Mouse (Mus musculus): ENCODE data around the gene Gorasp1. TPM values are rescaled to one million over a fixed set of nuclear protein-coding genes. Genes with fewer than 3 reads are reported as not detected.

Gorasp1 gene
- polyA plus RNA-seq, 1 experiment, result 17.8 TPM

GRCm38 (mm10) chr9:119889446-119889845 is 47.9 kb downstream of the Gorasp1 start:
- DNase-seq, result no peak
- Histone ChIP-seq H3K27me3 (replicated peaks; ENCODE audit: control insufficient read depth, insufficient read depth, low read length) (no peaks in the 10 kb centered on the region), H3K27ac (ENCODE audit: insufficient read depth, low read depth, low read length) (no peak overlapping the region), H3K36me3 (ENCODE audit: control insufficient read depth, insufficient read depth, low read length) (no peaks in the 10 kb centered on the region), H3K4me3 (ENCODE audit: insufficient read depth, low read depth, low read length) (no peak overlapping the region), H3K4me1 (ENCODE audit: control insufficient read depth, insufficient read depth, low read length) (no peaks in the 10 kb centered on the region)
- WGBS, result 82% methylated on average over 9 of the region's 9 CpGs
- TF ChIP-seq CTCF (conservative IDR thresholded peaks at IDR 0.05; ENCODE audit: insufficient read depth, insufficient read length, low read depth, low read length), result no peak
- no peak for TF ChIP-seq POLR2A (IDR thresholded peaks at IDR 0.05; ENCODE audit: low read depth, low read length)

- no peaks in the 10 kb centered on the region for H3K36me3 ChIP-seq (ENCODE audit: control insufficient read depth, insufficient read depth, low read length)
- H3K27me3 ChIP-seq (replicated peaks; ENCODE audit: control insufficient read depth, insufficient read depth, low read length), result no peaks in the 10 kb centered on the region
- WGBS, result 39% methylated on average over 2 of the region's 2 CpGs
- TF ChIP-seq POLR2A (IDR thresholded peaks at IDR 0.05; ENCODE audit: low read depth, low read length), result no peak
- TF ChIP-seq CTCF (conservative IDR thresholded peaks at IDR 0.05; ENCODE audit: insufficient read depth, insufficient read length, low read depth, low read length), result no peak
- H3K4me3 ChIP-seq (ENCODE audit: insufficient read depth, low read depth, low read length), result no peak overlapping the region
- DNase-seq, result no peak
- no peak overlapping the region for H3K27ac ChIP-seq (ENCODE audit: insufficient read depth, low read depth, low read length)
- H3K4me1 ChIP-seq (ENCODE audit: control insufficient read depth, insufficient read depth, low read length), result no peaks in the 10 kb centered on the region
Measured at GRCm38 (mm10) chr9:119888843-119889246, 48.5 kb downstream of the Gorasp1 start.

- DNase-seq, result peak; percentile 21
- H3K4me1 ChIP-seq (ENCODE audit: control insufficient read depth, insufficient read depth, low read length), result no peaks in the 10 kb centered on the region
- H3K4me3 ChIP-seq (ENCODE audit: insufficient read depth, low read depth, low read length), result no peak overlapping the region
- no peak overlapping the region for H3K27ac ChIP-seq (ENCODE audit: insufficient read depth, low read depth, low read length)
- 76% methylated on average over 4 of the region's 4 CpGs for WGBS
- TF ChIP-seq POLR2A (IDR thresholded peaks at IDR 0.05; ENCODE audit: low read depth, low read length), result no peak
- TF ChIP-seq CTCF (conservative IDR thresholded peaks at IDR 0.05; ENCODE audit: insufficient read depth, insufficient read length, low read depth, low read length), result no peak
- H3K36me3 ChIP-seq (ENCODE audit: control insufficient read depth, insufficient read depth, low read length), result no peaks in the 10 kb centered on the region
- H3K27me3 ChIP-seq (replicated peaks; ENCODE audit: control insufficient read depth, insufficient read depth, low read length), result no peaks in the 10 kb centered on the region
Measured at GRCm38 (mm10) chr9:119887144-119887901, 50.0 kb downstream of the Gorasp1 start.

Other genes starting within 250 kb of the Gorasp1 start
- gene Scn10a, start 218.2 kb downstream of the Gorasp1 start, polyA plus RNA-seq (2012; rRNA removed), result not detected in 2 replicates
- 0.01 and 0.03 TPM in 2 replicates for gene Scn11a, start 112.1 kb downstream of the Gorasp1 start, polyA plus RNA-seq (2012; rRNA removed)
- 27.3 and 32.2 TPM in 2 replicates for gene Wdr48, start 42.7 kb downstream of the Gorasp1 start, polyA plus RNA-seq (2012; rRNA removed)
- 0.06 and 0.07 TPM in 2 replicates for gene Ttc21a, start within 50 bp of the Gorasp1 start, polyA plus RNA-seq (2012; rRNA removed)
- 14.8 and 24.2 TPM in 2 replicates for gene Csrnp1, start 47.1 kb upstream of the Gorasp1 start, polyA plus RNA-seq (2012; rRNA removed)
- 0.18 and 0.94 TPM in 2 replicates for gene Xirp1, start 86.0 kb upstream of the Gorasp1 start, polyA plus RNA-seq (2012; rRNA removed)
- gene Cx3cr1, start 132.3 kb upstream of the Gorasp1 start, polyA plus RNA-seq (2012; rRNA removed), result 5.5 and 6.1 TPM in 2 replicates
- gene Ccr8, start 154.5 kb upstream of the Gorasp1 start, polyA plus RNA-seq (2012; rRNA removed), result 0.10 and 0.33 TPM in 2 replicates
- gene Slc25a38, start 172.8 kb upstream of the Gorasp1 start, polyA plus RNA-seq (2012; rRNA removed), result 49.6 and 52.0 TPM in 2 replicates
- gene Rpsa, start 190.1 kb upstream of the Gorasp1 start, polyA plus RNA-seq (2012; rRNA removed), result 1,195 and 1,310 TPM in 2 replicates
- gene Mobp, start 212.1 kb upstream of the Gorasp1 start, polyA plus RNA-seq (2012; rRNA removed), result not detected in 2 replicates

Data from kidney, adult 2 months (tissue).